Mouse (Mus musculus): ENCODE data around the gene 1600002K03Rik.

1600002K03Rik gene

GRCm38 (mm10) chr10:80139975-80140665, 32.6 kb upstream of the 1600002K03Rik start:
- in situ Hi-C loops (cut with MboI; ENCODE audit: unreplicated experiment in 2 of 2) = loop anchor here in 1 of 2 experiments (5.0 to 10.0 kb wide), 2 partner anchors 178 to 285 kb away; partner anchors contain the start of genes Ptbp1 and Wdr18

DNA sequence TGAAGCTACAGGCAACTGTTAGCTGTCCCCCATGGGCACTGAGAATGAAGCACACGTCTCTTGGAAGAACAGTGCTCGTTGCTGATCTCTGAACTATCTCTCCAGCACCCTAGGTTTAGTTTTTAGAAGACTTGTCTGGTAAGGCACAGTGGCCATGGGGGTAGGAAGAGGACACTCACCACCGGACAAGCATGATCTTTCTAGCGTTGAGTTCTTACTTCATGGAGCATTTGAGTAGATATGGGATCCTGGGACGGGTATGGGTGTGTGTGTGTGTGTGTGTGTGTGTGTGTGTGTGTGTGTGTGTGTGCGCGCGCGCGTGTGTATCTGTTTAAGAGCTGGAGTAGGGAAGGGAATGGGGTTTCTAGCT, 32.1 kb upstream of the 1600002K03Rik start, which contains the start of gene Cbarp:
Gene Cbarp, minus strand, starts transcription at position 170 of the 370 bp plus-strand sequence.
- in situ Hi-C loops (cut with MboI; ENCODE audit: unreplicated experiment in 2 of 2) = loop anchor here in 1 of 2 experiments (5.0 to 10.0 kb wide), 2 partner anchors 178 to 286 kb away; partner anchors contain the start of genes Ptbp1 and Wdr18

DNA sequence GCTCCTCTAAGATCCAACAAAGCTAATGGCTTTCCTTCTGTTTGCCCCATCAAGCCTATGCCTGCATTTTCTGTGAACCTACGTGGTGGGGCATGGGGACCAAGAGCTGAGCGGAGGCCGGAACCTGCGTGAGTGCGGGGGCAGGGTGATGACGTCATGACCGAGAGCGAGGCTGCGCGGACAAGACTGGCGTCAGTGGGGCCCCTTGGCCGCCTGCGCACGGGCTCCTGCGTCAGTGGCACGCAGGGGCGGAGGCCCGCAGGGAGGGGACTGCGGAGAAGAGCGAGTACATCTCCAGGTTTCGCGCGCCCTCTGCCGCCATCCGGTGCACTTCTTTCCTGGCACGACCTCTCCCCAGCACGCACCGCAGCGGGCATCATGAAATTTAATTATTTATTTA, 31.5 kb upstream of the 1600002K03Rik start:
- in situ Hi-C loops (cut with MboI; ENCODE audit: unreplicated experiment in 2 of 2) = loop anchor here in 1 of 2 experiments (5.0 to 10.0 kb wide), 2 partner anchors 179 to 286 kb away; partner anchors contain the start of genes Ptbp1 and Wdr18

DNA sequence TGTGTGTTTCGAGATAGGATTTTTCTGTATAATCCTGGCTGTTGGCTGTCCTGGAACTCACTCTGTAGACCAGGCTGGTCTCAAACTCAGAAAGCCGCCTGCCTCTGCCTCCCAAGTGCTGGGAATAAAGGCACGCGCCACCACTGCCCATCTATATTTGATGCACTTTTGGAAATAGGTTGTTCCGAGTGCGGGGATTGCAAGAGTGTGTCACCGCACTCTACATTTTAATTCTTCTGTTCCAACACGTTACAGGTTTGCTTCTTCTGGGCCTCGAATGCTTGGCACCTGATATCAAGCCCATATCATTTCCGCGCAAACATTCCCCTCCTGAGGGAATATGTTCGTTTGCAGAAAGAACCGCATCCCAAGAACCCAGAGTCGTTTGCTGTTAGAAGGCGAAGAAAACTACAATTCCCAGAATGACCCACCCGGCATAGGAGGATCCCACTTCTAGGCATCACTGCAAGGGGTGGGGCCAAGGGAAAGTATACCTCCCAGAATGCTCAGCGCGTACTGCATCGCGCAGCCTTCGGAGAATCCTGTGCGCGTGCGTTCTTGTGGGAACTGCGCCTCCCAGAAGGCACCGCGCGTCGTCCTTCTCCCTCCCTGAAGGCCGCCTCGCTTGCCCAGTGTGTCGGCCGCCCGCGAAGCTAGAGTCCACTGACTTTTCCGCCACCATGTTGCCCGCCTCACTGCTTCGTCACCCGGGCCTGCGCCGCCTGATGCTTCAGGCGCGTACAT, 30.8 kb upstream of the 1600002K03Rik start:
- in situ Hi-C loops (cut with MboI; ENCODE audit: unreplicated experiment in 2 of 2) = loop anchor here in 1 of 2 experiments (5.0 to 10.0 kb wide), 2 partner anchors 180 to 287 kb away; partner anchors contain the start of genes Ptbp1 and Wdr18

DNA sequence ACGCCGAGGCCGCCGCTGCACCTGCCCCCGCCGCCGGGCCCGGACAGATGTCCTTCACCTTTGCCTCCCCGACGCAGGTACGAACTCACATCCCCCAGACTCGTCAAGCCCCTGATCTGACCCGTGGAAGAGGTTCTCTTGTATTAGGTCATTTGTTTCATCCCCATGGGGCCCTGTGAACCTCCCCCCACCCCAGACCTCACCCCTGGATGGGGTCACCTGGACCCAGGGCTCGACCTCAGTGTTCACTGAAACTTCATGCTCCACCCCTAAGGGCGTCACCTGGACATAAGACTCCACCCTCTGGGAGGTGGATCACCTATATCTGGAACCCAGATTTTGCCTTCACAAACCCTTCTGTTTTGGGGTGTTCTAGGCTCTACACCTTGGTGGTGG, 30.2 kb upstream of the 1600002K03Rik start:
- in situ Hi-C loops (cut with MboI; ENCODE audit: unreplicated experiment in 2 of 2) = loop anchor here in 1 of 2 experiments (5.0 to 10.0 kb wide), 2 partner anchors 180 to 288 kb away; partner anchors contain the start of genes Ptbp1 and Wdr18

- in situ Hi-C loops (cut with MboI; ENCODE audit: unreplicated experiment in 2 of 2) = loop anchor here in 1 of 2 experiments (5.0 to 10.0 kb wide), 2 partner anchors 181 to 289 kb away; partner anchors contain the start of genes Ptbp1 and Wdr18
Measured at GRCm38 (mm10) chr10:80143664-80144063, 29.1 kb upstream of the 1600002K03Rik start.

GRCm38 (mm10) chr10:80144159-80144558, 28.6 kb upstream of the 1600002K03Rik start:
- in situ Hi-C loops (cut with MboI; ENCODE audit: unreplicated experiment in 2 of 2) = loop anchor here in 1 of 2 experiments (5.0 to 10.0 kb wide), 2 partner anchors 182 to 289 kb away; partner anchors contain the start of genes Ptbp1 and Wdr18

DNA sequence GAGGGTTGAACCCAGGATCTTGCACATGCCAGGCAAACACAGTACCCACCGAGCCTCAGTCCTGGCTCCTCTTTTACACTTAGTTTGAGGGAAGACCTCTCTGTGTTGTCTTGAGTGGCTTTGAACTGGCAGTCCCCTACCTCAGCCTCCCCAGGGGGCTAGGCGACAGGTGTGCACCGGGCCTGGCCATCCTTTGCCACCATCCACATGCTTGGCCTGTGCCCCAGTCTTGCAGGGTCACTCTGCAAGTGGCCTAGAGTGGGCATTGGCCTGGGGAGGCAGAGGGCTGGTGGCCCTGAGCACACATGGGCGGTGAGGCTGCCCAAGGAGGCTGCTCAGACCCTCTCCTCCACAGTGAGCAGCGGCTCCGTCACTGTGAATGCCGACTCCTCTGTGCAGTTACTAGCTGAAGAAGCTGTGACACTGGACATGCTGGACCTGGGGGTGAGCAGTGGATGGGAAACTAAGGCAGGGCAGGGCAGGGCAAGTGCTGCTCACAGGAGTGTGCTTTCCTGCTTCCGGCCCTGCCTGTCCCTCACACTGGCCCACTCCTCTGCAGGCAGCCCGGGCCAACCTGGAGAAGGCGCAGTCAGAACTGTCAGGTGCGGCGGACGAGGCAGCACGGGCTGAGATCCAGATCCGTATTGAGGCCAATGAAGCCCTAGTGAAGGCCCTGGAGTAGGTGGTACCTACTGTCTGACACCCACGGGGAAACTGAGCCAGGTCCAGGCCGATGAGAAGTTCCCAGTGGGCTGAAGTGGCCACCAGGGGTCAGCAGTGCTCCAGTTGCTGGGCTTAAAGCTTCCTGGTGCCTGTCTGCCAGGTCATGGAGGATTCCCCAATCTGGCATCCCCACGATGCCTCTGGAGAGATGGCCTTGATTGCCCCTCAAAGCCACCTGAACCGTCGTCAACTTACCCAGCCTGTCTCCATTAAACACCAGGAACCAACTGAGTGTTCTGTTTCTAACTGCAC, 27.6 kb upstream of the 1600002K03Rik start:
- in situ Hi-C loops (cut with MboI; ENCODE audit: unreplicated experiment in 2 of 2) = loop anchor here in 1 of 2 experiments (5.0 to 10.0 kb wide), 2 partner anchors 183 to 290 kb away; partner anchors contain the start of genes Ptbp1 and Wdr18

GRCm38 (mm10) chr10:80145896-80146295, 26.8 kb upstream of the 1600002K03Rik start:
- in situ Hi-C loops (cut with MboI; ENCODE audit: unreplicated experiment in 2 of 2) = loop anchor here in 1 of 2 experiments (10.0 kb wide), 1 partner anchor 291 kb away; the partner anchor contains the start of gene Ptbp1

DNA sequence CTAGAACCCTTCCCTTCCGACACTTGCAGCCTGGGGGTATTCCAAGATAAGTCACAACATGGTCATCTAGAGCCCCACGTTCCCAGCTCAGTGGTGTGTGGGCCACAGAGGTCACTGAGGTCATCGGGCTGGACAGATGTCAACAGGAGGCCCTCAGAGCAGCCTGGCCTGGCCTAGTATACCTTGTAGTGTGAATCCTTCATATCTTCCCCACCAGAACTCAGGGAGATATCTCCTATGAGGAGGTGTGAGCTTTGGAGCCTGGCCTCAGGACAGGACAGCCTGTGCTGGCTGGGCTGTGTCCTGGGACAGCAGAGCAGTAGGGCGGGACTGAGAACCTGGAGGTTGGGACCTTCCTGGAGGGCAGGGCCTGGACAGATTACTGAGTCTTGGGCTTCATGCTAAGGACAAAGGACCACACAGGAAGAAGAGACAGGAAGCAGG, 26.2 kb upstream of the 1600002K03Rik start:
- in situ Hi-C loops (cut with MboI; ENCODE audit: unreplicated experiment in 2 of 2) = loop anchor here in 1 of 2 experiments (10.0 kb wide), 1 partner anchor 292 kb away; the partner anchor contains the start of gene Ptbp1

DNA sequence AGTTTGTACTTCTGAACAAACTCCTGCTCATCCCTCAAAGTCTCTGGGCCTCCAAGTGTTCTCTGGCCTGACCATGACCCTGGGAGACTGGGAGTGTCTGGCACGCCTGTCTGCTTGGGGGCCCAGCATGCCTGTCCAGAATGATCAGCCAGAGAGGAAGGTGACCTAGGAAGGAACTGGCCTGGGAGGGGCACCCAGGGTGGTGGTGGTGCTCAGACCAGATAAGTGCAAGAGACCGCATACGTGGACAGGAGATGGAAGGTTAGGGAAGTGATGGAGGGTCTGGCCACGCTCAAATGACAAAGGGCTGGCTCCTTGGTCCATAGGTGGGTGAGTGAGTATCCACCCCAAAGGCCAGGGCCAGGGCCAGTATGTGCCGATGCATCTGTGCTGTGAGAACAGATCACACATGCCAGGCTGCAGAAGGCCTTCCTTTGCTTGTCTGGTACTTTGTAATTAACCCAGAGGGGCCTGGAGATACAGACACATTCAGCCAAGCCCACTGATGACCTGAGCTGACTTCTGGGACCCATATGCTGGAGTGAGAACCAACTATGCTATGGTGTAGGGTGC, 25.5 kb upstream of the 1600002K03Rik start:
- in situ Hi-C loops (cut with MboI; ENCODE audit: unreplicated experiment in 2 of 2) = loop anchor here in 1 of 2 experiments (10.0 kb wide), 1 partner anchor 292 kb away; the partner anchor contains the start of gene Ptbp1

DNA sequence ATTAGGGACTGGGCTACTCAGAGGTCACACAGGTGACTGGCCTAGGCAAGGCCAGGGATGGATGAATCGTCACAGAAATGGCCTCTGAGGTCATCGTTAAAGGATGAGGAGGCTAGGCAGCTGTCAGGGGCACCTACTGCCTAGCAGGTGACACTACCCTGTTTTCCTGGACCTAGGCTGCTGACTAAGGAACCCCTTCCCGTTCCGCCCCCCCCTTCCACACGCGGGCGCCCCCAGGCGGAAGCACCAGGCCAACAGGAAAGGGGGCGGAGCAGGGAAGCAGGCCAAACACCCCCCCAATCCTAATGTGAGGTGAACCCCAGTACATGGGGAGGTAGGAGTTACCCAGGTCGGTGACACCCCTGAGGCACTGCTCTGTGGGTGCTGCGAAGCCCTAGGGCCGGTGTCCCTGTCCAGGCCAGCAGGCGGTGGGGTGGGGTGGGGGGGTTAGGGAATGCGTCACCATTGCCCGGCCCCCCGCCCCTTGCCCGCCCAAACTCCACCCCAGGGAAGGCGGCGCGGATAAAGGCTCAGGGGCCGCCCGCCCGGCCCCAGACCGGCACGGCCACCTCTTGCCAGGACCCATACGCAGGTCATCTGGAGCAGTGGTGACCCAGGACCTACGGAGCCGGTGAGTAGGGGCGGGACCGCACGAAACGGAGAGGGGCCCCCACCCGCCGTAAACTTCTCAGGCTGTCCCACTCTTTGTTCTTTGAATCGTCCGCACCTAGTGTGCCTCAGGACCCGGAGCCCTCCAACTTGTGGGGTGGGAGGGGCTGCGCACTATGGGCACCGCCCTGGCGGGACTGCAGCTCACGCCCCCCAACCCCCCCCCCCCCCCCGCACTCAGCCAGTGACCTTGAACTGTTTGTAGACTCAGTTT, 24.8 kb upstream of the 1600002K03Rik start, which contains the start of gene Midn:
Gene Midn, plus strand, starts transcription at position 554 of the 883 bp plus-strand sequence.
- in situ Hi-C loops (cut with MboI; ENCODE audit: unreplicated experiment in 2 of 2) = loop anchor here in 1 of 2 experiments (10.0 kb wide), 1 partner anchor 293 kb away; the partner anchor contains the start of gene Ptbp1

DNA sequence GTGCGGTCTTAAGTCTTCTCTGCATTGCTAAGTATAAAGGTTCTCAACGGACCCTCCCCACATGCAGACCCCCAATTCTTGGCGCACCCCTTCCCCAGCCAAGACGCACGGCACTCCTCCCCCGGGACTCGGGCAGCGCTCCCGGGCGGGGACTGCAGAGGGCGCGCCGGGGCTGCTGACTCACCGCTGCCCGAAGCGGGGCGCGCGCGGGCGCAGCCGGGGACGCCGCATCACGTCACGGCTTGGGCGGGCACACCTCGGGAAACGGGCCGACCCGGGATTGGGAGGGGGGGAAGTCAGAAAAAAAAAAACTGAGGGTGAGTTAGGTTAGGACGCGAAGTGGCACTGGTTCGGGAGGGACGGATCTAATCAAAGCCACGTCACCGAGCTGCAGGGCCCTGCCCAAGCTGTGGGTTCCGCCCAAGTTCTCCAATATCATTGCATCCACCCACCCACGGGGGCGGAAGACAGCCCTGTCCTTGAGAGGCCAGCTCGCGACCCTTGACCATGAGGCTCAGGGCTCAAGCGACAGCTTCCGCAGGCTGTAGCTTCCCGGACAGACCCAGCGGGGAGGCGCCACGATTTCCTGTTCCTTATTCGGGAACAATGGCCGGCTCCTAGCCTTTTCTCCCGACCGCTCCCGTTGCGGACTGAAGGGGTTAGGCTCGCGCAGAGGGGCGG, 24.0 kb upstream of the 1600002K03Rik start:
- in situ Hi-C loops (cut with MboI; ENCODE audit: unreplicated experiment in 2 of 2) = loop anchor here in 1 of 2 experiments (10.0 kb wide), 1 partner anchor 294 kb away; the partner anchor contains the start of gene Ptbp1

DNA sequence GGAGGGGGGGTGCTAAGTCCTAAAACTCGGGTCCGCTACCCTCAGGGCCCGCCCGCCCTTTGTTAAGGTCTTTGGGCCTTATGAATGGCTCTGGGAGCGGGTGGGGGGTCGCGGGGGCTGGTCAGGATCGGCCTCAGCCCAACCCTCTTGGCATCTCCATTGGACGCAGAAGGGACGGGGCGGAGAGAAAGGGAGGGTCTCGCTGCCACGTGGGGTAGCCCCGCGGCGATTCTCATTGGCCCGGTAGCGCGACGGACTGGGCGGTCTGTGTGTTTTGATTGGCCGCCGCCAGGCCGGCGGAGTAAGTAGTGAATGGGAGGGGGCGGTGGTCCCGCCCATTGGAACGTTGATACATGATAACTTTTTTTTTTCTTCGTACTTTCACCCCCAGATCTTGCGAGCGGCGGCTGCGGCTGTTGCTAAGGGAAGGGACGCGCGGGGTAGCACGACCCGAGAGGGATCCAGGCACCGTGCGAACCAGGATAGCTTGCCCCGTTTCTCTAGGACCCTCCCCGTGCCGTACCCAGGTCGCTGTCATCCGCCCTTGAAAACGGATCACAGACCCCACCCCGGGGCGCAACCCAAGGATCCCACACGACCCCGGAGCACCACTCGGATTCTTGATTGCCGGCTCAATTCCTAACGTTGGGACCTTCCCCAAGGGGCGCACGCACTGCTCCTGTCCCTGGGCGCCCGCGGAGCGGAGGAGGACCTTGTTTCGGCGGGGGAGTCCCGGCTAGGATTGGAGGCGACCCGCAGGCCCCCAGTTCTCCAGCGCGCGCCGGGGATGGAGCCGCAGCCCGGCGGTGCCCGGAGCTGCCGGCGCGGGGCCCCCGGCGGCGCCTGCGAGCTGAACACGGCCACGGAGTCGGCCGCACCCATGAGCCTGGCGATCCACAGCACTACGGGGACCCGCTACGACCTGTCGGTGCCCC, 23.2 kb upstream of the 1600002K03Rik start:
- in situ Hi-C loops (cut with MboI; ENCODE audit: unreplicated experiment in 2 of 2) = loop anchor here in 1 of 2 experiments (10.0 to 25.0 kb wide), 2 partner anchors 295 to 538 kb away; partner anchors contain the start of genes Mknk2 and Ptbp1

DNA sequence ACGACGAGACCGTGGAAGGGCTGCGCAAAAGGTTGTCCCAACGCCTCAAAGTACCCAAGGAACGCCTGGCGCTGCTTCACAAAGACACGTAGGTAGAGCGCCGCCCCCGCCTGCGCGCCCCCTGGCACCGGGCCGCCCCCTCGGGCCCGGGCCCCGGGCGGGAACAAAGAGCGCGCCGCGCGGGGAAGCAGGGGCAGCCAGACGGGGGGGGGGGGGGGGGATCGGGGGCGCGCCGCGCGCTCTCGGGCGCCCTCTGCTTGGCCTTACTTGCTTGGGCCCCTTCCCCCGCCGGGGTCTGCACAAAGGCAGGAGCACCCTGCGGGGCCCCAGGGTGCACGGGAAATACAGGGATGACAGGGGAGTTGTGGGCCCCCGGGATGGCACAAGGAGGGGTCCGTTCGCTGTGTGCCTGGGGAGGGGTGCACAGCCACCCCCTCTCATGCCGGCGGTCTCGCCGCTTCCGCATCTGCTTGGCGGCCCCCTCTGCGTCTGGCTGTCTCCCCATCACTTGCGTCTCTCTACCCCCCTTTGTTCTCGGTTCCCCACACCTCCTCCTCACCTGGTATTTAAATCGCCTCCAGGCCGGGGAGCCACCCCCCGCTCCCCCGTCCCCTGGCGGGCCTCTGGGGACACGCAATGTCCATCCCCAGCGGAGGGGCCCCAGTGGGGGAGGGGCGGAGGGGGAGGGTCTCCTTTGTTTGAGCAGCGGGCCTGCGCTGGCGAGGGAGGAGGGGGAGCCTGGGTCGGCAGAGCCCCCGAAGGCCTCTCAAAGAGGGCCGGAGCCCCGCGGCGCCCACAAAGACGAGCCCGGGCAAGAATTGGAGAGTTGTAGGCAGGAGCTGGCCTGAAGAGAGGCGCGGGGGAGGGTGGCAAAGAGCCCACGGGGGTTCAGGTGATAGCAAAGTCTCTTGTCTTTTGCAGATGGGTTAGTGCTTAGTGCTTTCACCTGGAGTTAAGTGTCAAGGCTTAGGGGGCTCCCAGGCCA, 22.2 kb upstream of the 1600002K03Rik start:
- in situ Hi-C loops (cut with MboI; ENCODE audit: unreplicated experiment in 2 of 2) = loop anchor here in 1 of 2 experiments (25.0 kb wide), 1 partner anchor 537 kb away; the partner anchor contains the start of gene Mknk2
